Mouse (Mus musculus): ENCODE measurements around the gene Thsd4.

Gene Thsd4

DNA sequence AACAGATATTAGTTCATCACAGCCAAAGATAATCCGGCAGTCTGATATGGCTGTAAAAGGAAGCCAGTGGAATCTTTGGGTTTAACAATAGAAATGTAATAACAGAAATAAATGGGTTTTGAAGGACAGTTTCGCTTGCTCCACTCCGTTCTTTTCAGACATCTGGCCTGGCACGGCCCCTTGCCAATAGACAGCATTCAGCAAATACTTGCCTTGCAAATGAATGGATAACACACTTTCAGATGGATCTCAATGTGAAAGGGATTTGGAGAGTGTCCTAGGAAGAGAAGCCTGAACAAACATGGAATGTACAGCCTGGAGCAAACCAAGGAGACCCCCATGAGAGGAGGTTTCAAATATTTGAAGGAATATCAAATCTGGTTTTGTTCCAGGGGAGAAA is 295.2 kb downstream of the Thsd4 start:
- in situ Hi-C loops (cut with MboI; ENCODE audit: low sequenced_read_pairs) = no loop called here

DNA sequence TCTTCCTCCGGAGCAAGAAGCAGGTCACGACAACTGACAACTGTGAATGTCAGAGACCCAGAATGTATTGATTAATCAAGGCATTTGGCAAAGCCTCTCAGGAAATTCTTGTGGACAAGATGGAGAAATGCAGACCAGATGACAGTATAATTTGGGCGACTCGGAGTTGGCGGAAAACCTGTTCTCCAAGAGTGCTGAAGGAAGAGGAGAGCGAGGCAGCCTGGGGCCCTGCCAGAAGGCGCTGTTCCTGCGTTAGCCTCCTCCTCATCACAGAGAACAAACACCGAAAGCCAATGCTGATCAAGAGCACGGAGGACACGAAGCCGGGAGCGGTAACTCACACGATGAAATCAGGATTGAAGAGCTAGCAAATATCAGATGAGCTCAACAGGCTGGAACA is 295.7 kb downstream of the Thsd4 start:
- in situ Hi-C loops (cut with MboI; ENCODE audit: low sequenced_read_pairs) = no loop called here

- in situ Hi-C loops (cut with MboI; ENCODE audit: low sequenced_read_pairs) = no loop called here
These were observed 296.4 kb downstream of the Thsd4 start for GRCm38 (mm10) chr9:60225453-60225852.

DNA sequence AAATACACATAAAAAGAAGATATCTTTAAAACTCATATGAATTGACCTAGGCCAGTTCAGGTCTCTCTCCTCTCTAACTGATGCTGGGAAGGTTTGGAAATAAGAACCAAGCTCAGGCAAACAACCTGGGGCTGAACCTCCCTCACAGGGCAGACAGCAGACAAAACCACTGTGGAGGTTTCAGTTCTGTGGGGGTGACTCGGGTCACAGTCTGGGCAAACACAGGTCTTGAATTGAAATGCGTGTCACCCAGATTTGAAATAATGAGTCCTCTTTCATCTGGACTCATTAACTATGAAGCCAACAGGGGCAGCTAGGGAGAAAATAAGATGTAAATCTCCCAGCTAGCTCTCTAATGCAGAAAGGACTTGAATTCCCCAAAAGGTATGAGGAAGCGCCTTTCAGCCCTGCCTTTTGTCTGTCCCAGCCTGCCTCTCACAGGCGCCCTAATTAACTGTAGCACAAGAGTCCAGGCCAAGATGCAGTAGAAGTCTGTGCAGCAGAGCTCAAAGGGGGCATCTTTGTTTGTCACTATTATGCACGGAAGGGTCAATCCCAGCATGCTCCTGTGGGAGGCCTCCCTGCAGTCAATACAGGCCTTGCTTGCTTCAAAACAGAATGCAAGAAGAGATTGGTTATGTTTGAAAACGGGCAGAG is 297.7 kb downstream of the Thsd4 start:
- in situ Hi-C loops (cut with MboI; ENCODE audit: low sequenced_read_pairs) = no loop called here

GRCm38 (mm10) chr9:60220431-60220830 is 301.4 kb downstream of the Thsd4 start:
- in situ Hi-C loops (cut with MboI; ENCODE audit: low sequenced_read_pairs) = no loop called here

DNA sequence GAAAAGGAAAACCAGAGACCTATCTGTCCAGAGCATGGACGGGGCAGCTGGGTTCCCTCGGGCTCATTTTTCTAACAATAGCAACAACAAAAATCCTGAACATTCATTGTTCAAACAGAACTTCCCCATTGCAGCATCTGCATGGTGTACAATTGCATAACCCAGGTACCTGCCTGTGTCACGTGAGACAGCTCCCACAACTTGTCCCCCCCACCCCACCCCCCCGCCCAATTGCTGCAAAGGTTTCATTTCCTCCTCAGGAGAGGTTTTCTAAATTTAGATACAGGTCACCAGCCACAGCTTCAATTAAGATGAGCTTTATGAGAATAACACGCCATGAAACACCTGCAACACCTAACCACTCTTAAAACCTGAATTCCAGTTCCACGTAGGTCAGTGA is 303.4 kb downstream of the Thsd4 start:
- in situ Hi-C loops (cut with MboI; ENCODE audit: low sequenced_read_pairs) = no loop called here

DNA sequence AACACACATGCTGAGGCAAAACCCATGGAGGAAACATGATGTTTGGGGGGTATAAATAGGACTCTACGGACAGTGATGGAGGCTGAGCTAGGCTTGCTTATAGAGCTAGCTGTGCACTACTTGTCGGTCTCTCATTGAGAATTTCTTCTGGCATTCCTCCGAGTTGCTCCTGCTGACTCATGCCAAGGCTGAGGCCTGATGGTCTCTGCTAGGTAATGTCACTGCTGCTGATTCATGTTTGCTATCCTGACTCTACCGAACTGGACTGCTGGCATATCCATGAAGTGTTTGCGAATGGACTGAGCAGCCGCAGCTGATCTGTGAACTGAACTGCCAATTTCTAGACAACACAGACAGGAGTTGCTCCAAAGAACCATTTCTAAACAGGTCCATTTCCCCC is 305.8 kb downstream of the Thsd4 start:
- in situ Hi-C loops (cut with MboI; ENCODE audit: low sequenced_read_pairs) = no loop called here

DNA sequence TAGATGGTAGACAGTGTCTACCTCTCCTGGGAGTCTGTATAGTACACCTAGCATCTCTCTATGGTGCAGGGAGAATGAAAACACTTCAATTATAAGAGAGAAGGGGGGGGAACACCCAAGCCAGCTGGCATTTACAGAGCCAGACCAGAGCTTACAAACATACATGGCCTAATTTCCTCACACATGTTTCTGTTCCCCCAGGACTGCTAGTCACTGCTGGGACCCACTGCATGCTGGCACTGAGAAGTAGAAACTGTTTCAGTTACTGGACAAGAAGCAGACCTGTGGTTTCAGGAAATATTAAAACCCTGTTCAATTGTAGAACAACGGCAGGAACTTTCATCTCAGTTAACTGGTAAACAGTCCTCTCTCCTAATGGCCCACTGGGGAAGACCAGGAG is 308.7 kb downstream of the Thsd4 start:
- in situ Hi-C loops (cut with MboI; ENCODE audit: low sequenced_read_pairs) = no loop called here

DNA sequence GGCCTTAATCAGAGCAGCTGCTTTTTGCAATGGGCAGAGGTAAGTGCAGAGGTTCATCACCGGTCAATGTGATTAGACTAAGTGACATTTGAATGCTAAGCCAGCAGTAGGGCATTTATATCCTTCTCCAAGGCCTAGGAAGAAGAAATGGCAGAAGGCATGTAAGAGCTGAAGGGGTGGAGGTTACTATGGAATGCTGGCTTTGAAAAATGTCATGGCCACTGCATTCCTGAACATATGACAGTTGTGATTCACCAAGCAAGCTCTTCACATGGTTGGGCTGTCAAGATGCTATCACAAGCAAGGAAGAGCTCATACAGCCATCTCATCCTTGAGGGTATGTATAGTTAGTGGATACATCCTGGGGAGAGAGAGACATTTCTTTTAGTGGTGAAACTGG is 313.0 kb downstream of the Thsd4 start:
- in situ Hi-C loops (cut with MboI; ENCODE audit: low sequenced_read_pairs) = no loop called here

DNA sequence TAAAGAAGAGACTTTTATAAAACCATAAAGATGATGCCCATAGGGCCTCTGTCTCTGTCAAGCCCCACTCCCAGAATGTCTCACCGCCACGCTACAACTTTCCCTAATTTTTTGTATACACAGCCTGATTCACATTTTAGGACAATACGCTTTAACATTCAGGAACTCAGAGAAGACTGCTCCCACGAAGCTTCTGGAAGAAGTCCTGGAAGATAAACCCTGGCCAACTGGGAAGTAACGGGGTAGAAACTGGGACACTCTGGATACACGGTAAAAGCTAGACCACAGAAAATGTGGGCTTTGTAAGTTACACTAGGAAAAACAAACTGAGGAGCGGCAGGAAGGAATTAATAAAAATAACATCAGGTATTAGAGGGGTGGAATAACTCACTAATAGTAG is 318.7 kb downstream of the Thsd4 start:
- in situ Hi-C loops (cut with MboI; ENCODE audit: low sequenced_read_pairs) = no loop called here

DNA sequence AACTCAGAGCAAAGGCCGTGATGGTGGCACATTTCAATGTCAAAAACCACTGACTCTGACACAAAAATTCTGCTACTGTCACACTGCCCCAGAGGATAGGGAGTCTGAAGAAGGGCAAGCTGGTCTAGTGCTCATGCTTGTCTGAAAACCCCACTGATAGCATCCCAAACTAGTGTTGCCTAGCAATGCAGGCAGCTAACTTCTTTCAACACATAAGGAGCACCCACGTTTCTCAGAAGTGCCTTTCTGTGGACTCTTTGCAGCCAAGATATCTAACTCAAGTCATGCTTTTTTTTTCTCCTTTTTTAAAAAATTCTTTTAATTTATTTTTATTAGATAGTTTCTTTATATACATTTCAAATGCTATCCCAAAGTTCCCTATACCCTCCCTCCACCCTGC is 321.4 kb downstream of the Thsd4 start:
- in situ Hi-C loops (cut with MboI; ENCODE audit: low sequenced_read_pairs) = no loop called here

GRCm38 (mm10) chr9:60198530-60199200 is 323.2 kb downstream of the Thsd4 start:
- in situ Hi-C loops (cut with MboI; ENCODE audit: low sequenced_read_pairs) = no loop called here

DNA sequence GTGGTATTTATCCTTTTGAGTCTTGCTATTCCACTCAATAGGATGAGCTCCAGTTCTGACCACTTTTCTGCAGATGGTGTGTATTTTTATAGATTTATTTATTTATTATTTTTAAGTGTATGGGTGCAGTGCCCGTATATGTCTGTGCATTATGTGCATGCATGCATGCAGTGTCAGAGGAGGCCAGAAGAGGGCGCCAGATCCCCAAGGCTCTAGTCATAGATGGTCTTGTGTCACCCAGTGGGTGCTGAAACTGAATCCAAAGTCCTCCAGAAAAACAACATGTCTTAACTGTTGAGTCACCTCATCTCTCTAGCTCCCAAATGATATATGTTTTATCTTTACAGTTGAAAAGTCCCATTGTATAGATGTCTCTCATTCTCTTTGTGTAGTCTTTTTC is 326.3 kb downstream of the Thsd4 start:
- in situ Hi-C loops (cut with MboI; ENCODE audit: low sequenced_read_pairs) = no loop called here

GRCm38 (mm10) chr9:60194905-60195304 is 326.9 kb downstream of the Thsd4 start:
- in situ Hi-C loops (cut with MboI; ENCODE audit: low sequenced_read_pairs) = no loop called here

DNA sequence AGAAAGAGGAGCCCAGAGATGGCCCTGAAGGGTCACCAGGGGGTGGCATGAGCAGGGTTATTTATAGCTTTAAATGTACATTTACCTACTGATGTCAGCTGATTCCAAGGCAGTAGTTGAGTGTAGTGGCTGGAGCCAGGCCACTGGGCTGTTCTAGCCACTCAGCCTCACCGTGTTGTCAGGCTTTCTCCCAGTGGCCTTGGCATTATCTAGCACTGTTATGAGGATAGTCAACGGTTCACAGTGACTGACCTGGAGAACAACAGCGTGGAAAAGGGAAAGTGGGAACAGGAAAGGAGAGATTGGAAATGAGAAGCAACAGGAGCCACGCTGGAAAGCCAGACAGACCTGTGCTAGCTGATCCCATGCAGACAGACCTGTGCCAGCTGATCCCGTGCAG is 329.5 kb downstream of the Thsd4 start:
- in situ Hi-C loops (cut with MboI; ENCODE audit: low sequenced_read_pairs) = no loop called here

- in situ Hi-C loops (cut with MboI; ENCODE audit: low sequenced_read_pairs) = no loop called here
These were observed 334.4 kb downstream of the Thsd4 start for GRCm38 (mm10) chr9:60187437-60187836.

DNA sequence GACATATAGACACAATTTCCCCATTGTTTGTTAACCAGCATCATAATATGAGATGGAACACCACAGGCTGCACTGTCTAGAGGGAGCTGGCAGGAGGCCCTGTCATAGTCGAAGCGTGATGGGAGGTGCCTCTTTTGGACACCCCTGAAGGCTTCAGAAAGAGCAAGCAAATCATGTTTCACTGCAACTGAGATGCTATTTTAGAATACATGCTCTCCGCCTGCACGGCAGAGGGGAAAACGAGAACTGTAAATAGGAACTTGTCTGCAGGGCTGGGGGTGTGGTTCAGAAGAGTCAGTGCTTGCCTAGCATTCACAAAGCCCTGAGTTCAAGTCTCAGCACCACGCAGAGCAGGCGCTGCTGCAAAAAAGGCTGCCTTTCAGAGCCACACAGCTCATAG is 334.9 kb downstream of the Thsd4 start:
- in situ Hi-C loops (cut with MboI; ENCODE audit: low sequenced_read_pairs) = no loop called here

DNA sequence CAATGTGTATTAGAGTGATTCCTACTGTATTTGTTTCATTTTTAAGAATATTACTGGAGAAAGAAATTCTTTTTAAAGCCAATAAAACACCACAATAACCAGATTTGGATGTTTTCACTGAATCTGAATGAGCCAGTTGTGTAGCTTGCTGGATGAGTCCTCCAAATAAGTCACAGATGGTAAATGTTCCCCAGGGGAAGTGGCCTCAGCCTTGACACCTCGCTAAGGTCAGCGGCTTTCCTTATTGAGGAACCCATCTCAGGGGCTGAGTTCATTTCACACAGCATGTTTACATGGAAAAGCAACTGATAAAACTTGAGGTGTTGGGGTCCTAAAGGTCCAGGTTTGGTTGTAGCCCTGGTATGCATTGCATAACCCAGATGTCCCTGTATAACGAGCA is 337.8 kb downstream of the Thsd4 start:
- in situ Hi-C loops (cut with MboI; ENCODE audit: low sequenced_read_pairs) = no loop called here

- in situ Hi-C loops (cut with MboI; ENCODE audit: low sequenced_read_pairs) = no loop called here
These were observed 339.5 kb downstream of the Thsd4 start for GRCm38 (mm10) chr9:60182371-60182770.

- in situ Hi-C loops (cut with MboI; ENCODE audit: low sequenced_read_pairs) = no loop called here
These were observed 340.9 kb downstream of the Thsd4 start for GRCm38 (mm10) chr9:60180936-60181335.

DNA sequence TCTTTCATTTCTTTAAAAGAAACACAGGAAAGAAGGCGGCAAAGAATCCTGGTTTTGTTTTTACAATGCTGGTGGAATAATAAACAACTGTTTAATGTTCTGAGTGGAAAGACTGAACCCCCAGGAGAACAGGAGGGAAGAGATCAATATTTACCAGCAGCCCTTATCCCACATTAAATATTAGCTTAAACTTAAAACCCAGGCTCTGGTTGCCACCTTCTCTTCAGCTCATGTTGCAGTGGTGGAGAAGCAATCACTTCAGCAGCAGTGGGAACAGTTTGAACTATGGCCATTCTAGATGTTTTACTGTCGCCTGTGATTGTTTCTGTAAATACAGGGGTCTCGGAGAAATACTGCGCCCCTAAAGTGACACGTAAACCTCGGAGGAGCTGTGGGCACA is 341.7 kb downstream of the Thsd4 start:
- in situ Hi-C loops (cut with MboI; ENCODE audit: low sequenced_read_pairs) = no loop called here

DNA sequence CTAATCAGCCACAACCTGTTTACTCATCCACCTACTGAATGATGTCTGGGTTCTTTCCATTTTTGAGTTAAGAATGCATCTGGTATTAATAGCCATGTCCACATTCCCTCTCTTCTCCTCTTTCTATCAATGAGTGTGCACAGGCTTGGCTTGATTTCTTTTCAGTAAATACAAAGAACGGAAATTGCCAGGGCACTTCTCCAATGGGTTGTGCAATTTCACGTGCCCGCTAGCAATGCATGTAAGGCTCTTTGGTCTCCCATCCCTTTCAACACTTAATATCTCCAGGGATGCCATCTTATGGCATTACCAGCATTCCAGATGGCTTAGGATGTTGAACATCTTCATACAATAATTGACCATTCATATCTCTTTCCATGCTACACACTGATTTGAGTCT is 345.5 kb downstream of the Thsd4 start:
- in situ Hi-C loops (cut with MboI; ENCODE audit: low sequenced_read_pairs) = no loop called here

All from CH12F3 (cell line).